Mouse (Mus musculus) lung, postnatal 0 days (tissue): ENCODE measurements around the gene Epb41l5. TPM values are rescaled to one million over a fixed set of nuclear protein-coding genes. Genes with fewer than 3 reads are reported as not detected.

ENCODE experiments used
- ATAC-seq: fragments of 200-750 bp; cut with Nextera tagmentation; 2 replicates; pipeline ENCODE4 v1.8.0; 2017; ENCODE audit warnings: moderate library complexity
- DNase-seq: peaks from one replicate; pipeline ENCODE4 v3.0.0-alpha.2; 2016; ENCODE audit warnings: low spot score
- H3K27ac ChIP-seq: fragments of 300-500 bp; sonication (generic); 2 replicates; pipeline ENCODE4 v1.5.1; 2014; ENCODE audit warnings: antibody characterized with exemption, mild to moderate bottlenecking, low read length, mixed read lengths
- H3K27me3 ChIP-seq: fragments of 300-500 bp; sonication (generic); replicated peaks from 2 replicates; pipeline ENCODE4 v1.6.1; 2014; ENCODE audit warnings: low read length, mixed read lengths; ENCODE audit not compliant: insufficient read depth
- H3K36me3 ChIP-seq: fragments of 300-500 bp; sonication (generic); 2 replicates; pipeline ENCODE4 v1.6.1; 2014; ENCODE audit warnings: low read length, mixed read lengths; ENCODE audit not compliant: insufficient read depth
- H3K4me1 ChIP-seq: fragments of 300-500 bp; sonication (generic); 2 replicates; pipeline ENCODE4 v1.6.1; 2014; ENCODE audit warnings: antibody characterized with exemption, low read depth, low read length, mixed read lengths; ENCODE audit not compliant: insufficient read depth
- H3K4me2 ChIP-seq: fragments of 300-500 bp; sonication (generic); replicated peaks from 2 replicates; pipeline ENCODE4 v1.6.1; 2014; ENCODE audit warnings: low read depth, mild to moderate bottlenecking, low read length, moderate library complexity, mixed read lengths
- H3K4me3 ChIP-seq: fragments of 300-500 bp; sonication (generic); 2 replicates; pipeline ENCODE4 v1.5.1; 2014; ENCODE audit warnings: low read depth, low read length
- H3K9ac ChIP-seq: fragments of 300-500 bp; sonication (generic); replicated peaks from 2 replicates; pipeline ENCODE4 v1.6.1; 2014; ENCODE audit warnings: low read depth, mild to moderate bottlenecking
- H3K9me3 ChIP-seq: fragments of 300-500 bp; sonication (generic); 2 replicates; pipeline ENCODE4 v1.6.1; 2016; ENCODE audit warnings: low read length, mixed read lengths
- CTCF ChIP-seq: IDR thresholded peaks from 2 replicates; pipeline ENCODE4 v1.5.1; 2016; ENCODE audit warnings: antibody characterized with exemption, mild to moderate bottlenecking
- EP300 ChIP-seq: IDR thresholded peaks from 2 replicates; pipeline ENCODE4 v1.6.1; 2016; ENCODE audit warnings: antibody characterized with exemption, mild to moderate bottlenecking, control low read depth
- WGBS: fragments of 180-500 bp; shearing (Covaris S2); extraction: QIAGEN DNeasy Blood & Tissue Kit; methylation state at CpG from one replicate; pipeline ENCODE4 v1.1.7; 2014; 5-methylcytosine and 5-hydroxymethylcytosine counted together
- polyA plus RNA-seq: library from polyadenylated mRNA; unstranded; fragments of >200 nt; fragmentation: Nextera tagmentation; extraction: Ambion mirVana; gene quantifications from 2 replicates; pipeline ENCODE4 v1.2.1, GENCODE M21; 2015

Epb41l5 gene
- polyA plus RNA-seq, 1 experiment from 2014 or later = 54.7 TPM

DNA sequence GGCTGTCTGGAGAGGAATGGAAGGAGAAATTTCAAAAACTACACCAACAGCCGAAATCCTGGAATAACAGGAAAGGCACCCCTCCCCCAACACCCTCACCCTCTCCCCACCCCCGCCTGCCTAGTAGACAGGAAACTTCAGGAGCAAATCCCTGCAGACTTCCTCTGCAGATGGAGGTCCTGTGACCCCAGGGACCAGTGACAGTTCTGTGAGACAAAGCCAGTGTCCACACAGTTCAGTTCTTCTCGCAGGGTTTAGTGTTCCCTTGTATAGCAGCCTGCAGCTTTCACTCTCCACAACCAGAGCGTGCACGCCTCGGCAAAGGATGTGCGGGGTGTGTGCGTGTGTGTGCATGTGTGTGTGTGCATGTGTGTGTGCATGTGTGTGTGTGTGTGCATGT, 137.9 kb downstream of the Epb41l5 start:
- 0 out of 2 replicates have a peak overlapping the region, but pooled peaks have one; percentile 14 for H3K27ac ChIP-seq
- ATAC-seq (peak; percentile 18; the same call in 1 of the 2 replicates), DNase-seq (no peak)
- no peaks in the 10 kb centered on the region for H3K9me3 ChIP-seq
- no peak overlapping the region for H3K9ac ChIP-seq
- TF ChIP-seq EP300 (no peak), CTCF (no peak)
- no peaks in the 10 kb centered on the region for H3K36me3 ChIP-seq
- H3K4me2 ChIP-seq = no peak overlapping the region
- no peak overlapping the region for H3K4me3 ChIP-seq
- WGBS = 50% methylated on average over 8 of the region's 8 CpGs
- H3K4me1 ChIP-seq = 0 out of 2 replicates have a peak, but pooled peaks cover 9% of the 10 kb centered on the region
- no peaks in the 10 kb centered on the region for H3K27me3 ChIP-seq

DNA sequence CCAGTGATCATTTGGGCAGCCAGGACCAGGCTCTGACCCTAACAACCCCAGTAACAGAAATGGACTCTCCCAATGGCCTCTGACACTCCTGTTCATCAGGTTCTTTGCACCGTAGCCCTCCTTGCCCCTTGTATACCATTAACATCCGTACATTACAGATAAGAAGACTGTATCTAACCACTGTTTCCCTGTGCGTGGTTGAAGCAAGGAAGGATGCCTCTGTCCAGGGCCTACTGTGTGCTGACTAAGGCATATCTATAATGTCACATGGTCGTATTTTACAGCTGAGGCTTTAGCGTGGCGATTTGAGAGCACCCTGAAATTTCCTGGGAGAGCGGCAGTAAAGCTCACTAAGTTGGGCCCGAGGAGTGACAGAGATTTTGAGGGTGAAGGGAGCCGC, 138.4 kb downstream of the Epb41l5 start:
- Histone ChIP-seq H3K27ac (0 out of 2 replicates have a peak overlapping the region, but pooled peaks have one; percentile 14), H3K4me2 (no peak overlapping the region), H3K4me3 (no peak overlapping the region), H3K4me1 (0 out of 2 replicates have a peak, but pooled peaks cover 9% of the 10 kb centered on the region), H3K27me3 (no peaks in the 10 kb centered on the region), H3K36me3 (no peaks in the 10 kb centered on the region), H3K9ac (no peak overlapping the region), H3K9me3 (no peaks in the 10 kb centered on the region)
- WGBS = 50% methylated on average over 9 of the region's 9 CpGs
- DNase-seq (no peak), ATAC-seq (no peak)
- no peak for TF ChIP-seq EP300
- no peak for TF ChIP-seq CTCF

DNA sequence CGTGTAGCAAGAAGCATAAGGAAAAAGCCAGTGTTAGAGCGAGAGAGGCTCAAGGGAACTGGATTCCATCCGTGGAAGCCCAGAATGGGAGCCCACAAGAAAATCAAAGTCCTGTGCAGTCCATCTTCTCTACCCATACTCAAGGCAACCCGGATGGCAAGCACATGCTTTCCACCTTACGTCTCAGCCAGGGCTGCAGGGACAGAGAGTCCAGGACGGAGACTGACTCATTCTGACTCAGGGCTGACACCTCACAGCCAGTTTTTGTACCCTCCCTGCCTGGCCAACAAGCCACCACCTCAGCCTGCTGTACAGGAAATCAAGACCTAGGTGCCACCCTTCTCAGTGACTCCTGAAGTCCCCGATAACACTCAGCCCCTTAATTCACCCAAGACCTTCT, 139.3 kb downstream of the Epb41l5 start:
- Histone ChIP-seq H3K4me2 (no peak overlapping the region), H3K27ac (no peak overlapping the region), H3K27me3 (no peaks in the 10 kb centered on the region), H3K4me3 (no peak overlapping the region), H3K9me3 (no peaks in the 10 kb centered on the region), H3K36me3 (no peaks in the 10 kb centered on the region), H3K9ac (no peak overlapping the region), H3K4me1 (peaks cover 14% of the 10 kb centered on the region; the same call in 1 of the 2 replicates)
- ATAC-seq = no peak
- TF ChIP-seq EP300 = peak; percentile 58; the same call in 1 of the 2 replicates
- TF ChIP-seq CTCF = no peak
- WGBS = 77% methylated on average over 7 of the region's 7 CpGs
- DNase-seq = no peak

DNA sequence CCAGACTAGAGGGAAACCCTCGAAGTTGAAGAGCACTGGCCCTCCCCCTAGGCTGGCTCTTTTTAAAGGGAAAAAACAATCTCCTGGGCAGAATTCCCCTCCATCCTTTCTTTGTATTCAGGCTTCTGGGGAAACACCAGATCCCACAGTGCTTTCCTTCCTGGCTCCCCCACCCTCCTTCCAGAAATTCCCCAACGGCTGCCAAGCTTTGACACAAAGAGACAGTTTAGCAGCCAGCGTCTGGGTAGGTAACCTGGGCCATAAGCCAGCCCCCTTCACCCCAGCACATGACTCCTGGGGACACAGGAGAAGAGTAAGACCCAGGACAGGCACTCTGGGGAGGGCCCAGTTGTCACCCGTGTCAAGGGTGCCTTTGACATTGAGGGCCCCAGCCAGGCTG, 140.3 kb downstream of the Epb41l5 start:
- peak; percentile 57 for DNase-seq
- Histone ChIP-seq H3K4me2 (no peak overlapping the region), H3K9me3 (no peaks in the 10 kb centered on the region), H3K4me1 (peaks cover 14% of the 10 kb centered on the region; the same call in 1 of the 2 replicates), H3K27me3 (no peaks in the 10 kb centered on the region), H3K9ac (no peak overlapping the region), H3K27ac (peak overlapping the region; percentile 7; the same call in 1 of the 2 replicates), H3K4me3 (no peak overlapping the region), H3K36me3 (no peaks in the 10 kb centered on the region)
- TF ChIP-seq EP300 (peak; percentile 52; the same call in 1 of the 2 replicates), CTCF (no peak)
- ATAC-seq = no peak
- WGBS = 17% methylated on average over 4 of the region's 4 CpGs

DNA sequence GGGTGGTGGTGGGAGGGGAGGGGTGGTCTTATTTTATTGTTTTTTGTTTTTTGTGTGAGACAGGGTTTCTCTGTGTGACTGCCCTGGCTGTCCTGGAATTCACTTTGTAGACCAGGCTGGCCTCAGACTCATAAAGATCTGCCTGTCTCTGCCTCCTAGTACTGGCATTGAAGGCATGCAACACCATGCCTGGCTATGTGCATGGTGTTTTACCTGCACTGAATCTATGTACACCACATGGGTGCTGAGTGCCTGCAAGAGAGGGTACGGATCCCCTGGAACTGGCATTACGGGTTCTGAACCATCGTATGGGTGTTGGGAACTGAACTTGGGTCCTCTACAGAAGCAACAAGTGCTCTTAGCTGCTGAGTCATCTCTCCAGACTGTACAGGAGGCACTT, 142.8 kb downstream of the Epb41l5 start:
- TF ChIP-seq EP300 (0 out of 2 replicates have a peak, but pooled peaks have one; percentile 25), CTCF (no peak)
- no peak overlapping the region for H3K4me2 ChIP-seq
- H3K36me3 ChIP-seq = no peaks in the 10 kb centered on the region
- ATAC-seq (no peak), DNase-seq (no peak)
- whole genome bisulfite sequencing = 63% methylated on average over 3 of the region's 3 CpGs
- H3K27me3 ChIP-seq = no peaks in the 10 kb centered on the region
- no peak overlapping the region for H3K4me3 ChIP-seq
- no peaks in the 10 kb centered on the region for H3K9me3 ChIP-seq
- no peak overlapping the region for H3K27ac ChIP-seq
- H3K9ac ChIP-seq = no peak overlapping the region
- H3K4me1 ChIP-seq = peaks cover 20% of the 10 kb centered on the region

DNA sequence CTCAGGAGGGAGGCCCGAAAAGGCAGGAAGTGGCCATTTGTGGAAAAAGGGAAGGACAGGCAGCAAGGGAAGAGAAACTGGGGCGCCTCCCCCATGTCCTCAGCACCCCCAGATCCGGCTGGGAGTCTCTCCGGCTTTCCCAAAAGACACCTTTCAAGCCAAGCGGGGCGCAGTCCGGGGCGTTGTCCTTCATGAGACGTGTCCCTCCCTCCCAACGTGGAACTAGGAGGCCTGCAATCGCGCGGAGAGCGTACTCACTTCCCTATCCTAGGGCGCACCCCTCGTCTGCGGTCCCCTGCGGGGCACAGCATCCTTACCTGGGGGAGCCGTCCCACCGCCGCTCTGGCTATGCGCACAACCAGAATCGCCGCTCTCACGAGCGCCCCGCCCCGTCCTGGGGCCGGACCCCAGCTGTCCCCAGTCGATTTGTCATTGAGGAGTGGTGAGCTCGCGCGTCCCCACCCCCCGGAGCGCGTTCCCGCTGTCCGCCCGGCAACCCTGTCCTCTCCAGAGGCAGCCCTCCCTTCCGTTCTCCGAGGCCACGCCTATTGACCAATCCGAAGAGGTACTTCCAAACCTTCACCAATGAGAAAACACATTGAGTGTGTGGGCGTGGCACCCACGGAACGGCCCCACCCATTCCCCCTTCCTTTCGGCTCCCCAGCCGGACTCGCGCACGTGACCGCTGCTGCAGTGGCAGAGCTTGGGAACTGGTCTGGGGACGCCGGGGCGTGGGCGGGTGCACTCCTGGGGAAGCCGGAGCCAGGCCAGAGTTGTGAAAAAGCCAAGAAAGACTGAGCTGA, 144.3 kb downstream of the Epb41l5 start, which contains the start of gene Ralb:
TSS of gene Ralb (minus strand) at position 535 of the 803 bp plus-strand sequence.
- Histone ChIP-seq H3K9me3 (no peaks in the 10 kb centered on the region), H3K4me2 (peak within 1 kb of the TSS; percentile 70), H3K9ac (peak within 1 kb of the TSS; percentile 75), H3K27me3 (no peaks in the 10 kb centered on the region), H3K27ac (peak within 1 kb of the TSS; percentile 95), H3K4me1 (peaks cover 20% of the 10 kb centered on the region), H3K4me3 (peak within 1 kb of the TSS; percentile 91), H3K36me3 (no peaks in the 10 kb centered on the region)
- ATAC-seq (peak; percentile 97), DNase-seq (peak; percentile 100)
- TF ChIP-seq CTCF = no peak
- WGBS = 2% methylated on average over 56 of the region's 57 CpGs
